Mouse (Mus musculus) neural tube, embryonic 10.5 days (tissue): ENCODE results near the gene Sec23a.
"Not testable (repeated sequence)": the region's sequence is repeated elsewhere in the genome, so short reads cannot be mapped to it uniquely, and the experiment has no call there.

Experiments used
- DNase-seq: peaks from one replicate; pipeline ENCODE4 v3.0.0-alpha.2; 2017; ENCODE audit warnings: low spot score; ENCODE audit errors: extremely low spot score

Gene Sec23a

GRCm38 (mm10) chr12:58985766-58986165 lies 26.1 kb downstream of the Sec23a start:
- no peak for DNase-seq

GRCm38 (mm10) chr12:58981178-58981661 lies 30.6 kb downstream of the Sec23a start:
- not testable (repeated sequence) for DNase-seq

- DNase-seq, result no peak
Measured at GRCm38 (mm10) chr12:58976966-58977365, 34.9 kb downstream of the Sec23a start.

GRCm38 (mm10) chr12:58964583-58964982 lies 47.2 kb downstream of the Sec23a start:
- no peak for DNase-seq

DNA sequence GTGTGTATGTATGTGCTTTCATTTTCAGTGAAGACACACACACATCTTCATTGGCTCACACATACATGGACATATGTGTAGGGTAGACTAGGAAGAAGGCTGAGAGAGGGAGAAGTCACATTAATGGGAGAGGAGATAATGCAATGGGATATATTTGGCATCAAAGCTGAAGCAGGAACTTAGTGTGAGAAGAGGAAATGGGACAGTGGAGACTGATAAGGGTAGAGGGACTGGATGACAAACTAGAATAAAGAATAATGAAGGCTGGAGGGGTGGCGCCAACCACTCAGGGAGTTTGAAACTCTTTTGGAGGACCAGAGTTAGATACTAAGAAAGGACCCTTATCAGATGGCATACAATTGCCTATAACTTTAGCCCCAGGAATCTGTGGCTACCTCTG lies 51.0 kb downstream of the Sec23a start:
- DNase-seq, result no peak

DNA sequence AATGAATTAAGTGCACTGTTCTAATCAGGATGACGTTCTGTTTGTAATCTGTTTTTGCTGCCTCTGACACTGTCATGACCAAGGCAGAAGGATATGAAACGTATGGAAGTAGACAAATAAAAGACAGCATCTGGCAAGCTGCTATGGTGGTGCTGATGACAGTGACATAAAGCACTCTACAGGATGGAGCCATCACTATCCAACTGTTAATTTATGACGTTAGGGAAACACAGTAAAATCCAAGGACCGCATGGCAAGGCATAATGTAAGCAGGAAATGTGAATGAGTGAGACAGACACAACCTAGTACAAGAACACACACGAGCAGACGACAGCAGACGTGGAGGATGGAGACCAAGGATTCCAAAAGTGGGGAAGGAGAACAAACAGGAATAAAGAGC lies 55.2 kb downstream of the Sec23a start:
- no peak for DNase-seq

DNA sequence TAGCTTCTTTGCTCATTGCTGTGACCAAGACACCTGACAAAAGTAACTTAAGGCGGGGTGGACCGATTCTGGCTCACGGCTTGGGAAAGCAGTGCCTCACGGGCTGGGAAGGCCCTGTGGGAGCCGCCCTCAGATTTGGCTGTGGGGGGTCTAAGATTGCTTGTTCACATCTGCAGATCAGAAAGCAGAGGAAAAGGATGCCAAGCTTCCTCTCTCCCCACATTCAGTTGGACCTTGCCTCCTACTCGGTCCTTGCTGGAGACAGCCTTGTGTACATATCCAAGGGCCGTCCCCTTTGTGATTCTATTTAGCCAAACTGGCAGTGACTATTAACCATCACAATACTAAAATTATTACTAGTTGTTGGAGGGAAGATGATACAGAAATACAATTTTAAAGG lies 55.7 kb downstream of the Sec23a start:
- DNase-seq, result no peak

DNA sequence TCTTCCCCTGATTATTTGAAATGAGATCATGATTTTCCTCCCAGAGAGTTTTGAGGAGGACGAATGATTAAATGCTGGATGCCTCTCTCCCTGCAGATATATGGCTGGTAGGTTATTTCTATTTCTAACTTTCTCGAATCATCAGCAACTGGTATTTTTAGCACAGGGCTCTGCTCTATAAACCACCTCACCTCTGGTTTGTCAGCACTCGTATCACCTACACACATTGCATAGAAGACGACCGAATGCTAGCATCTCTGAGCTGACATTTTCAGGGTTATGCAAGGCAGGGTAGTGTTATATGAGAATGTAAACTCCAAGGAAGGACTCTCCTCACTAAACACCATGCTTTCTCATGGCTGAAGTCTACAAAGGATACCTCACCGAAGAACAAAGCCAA lies 63.9 kb downstream of the Sec23a start:
- DNase-seq, result no peak

DNA sequence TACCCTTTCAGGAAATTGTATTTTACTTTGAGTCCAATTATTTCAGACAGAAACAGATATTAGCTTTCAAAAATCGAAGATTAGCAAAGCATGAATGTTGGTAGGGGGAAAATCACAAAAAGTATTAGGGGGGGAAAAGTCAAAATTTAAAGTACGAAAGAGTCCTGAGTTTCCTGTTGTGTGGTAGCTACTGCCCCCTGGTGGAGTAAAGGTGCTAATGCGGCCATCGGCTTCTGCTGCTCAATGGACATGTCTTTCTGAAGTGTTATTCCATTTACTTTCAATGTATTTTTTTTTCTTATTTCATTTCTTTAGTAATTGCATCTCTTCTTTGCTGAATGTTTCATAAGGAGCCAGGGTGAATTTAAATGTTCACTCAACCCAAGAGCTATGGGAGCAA lies 64.6 kb downstream of the Sec23a start:
- peak; percentile 54 for DNase-seq

GRCm38 (mm10) chr12:58942544-58942943 lies 69.3 kb downstream of the Sec23a start:
- DNase-seq, result no peak

DNA sequence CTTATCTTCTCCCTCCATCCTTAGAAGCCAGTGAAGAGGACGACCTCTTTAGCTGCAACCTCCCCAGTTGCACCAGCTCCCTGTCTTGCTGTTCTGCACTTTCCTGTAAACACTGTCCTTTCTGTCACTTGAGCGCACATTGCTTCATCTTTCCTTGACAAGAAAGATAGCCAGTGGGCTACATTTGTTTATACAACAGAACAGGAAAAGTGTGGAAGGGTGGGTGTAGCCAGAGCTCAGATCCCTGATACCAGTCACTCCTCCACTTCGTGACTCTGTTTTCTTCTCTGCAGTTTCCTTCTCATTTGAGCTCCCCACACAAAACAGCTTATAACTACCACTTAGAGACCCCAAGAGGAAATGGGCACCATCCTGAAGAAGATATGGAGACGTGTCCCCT lies 77.2 kb downstream of the Sec23a start:
- no peak for DNase-seq

GRCm38 (mm10) chr12:58924996-58925395 lies 86.8 kb downstream of the Sec23a start:
- DNase-seq, result no peak

- DNase-seq, result peak; percentile 38
Measured at GRCm38 (mm10) chr12:58924025-58924424, 87.8 kb downstream of the Sec23a start.

GRCm38 (mm10) chr12:58920775-58921174 lies 91.0 kb downstream of the Sec23a start:
- no peak for DNase-seq

GRCm38 (mm10) chr12:58919516-58919915 lies 92.3 kb downstream of the Sec23a start:
- DNase-seq, result no peak

GRCm38 (mm10) chr12:58909826-58910225 lies 102.0 kb downstream of the Sec23a start:
- DNase-seq, result no peak
